Mouse (Mus musculus): ENCODE measurements around the gene Ets1.

DNA sequence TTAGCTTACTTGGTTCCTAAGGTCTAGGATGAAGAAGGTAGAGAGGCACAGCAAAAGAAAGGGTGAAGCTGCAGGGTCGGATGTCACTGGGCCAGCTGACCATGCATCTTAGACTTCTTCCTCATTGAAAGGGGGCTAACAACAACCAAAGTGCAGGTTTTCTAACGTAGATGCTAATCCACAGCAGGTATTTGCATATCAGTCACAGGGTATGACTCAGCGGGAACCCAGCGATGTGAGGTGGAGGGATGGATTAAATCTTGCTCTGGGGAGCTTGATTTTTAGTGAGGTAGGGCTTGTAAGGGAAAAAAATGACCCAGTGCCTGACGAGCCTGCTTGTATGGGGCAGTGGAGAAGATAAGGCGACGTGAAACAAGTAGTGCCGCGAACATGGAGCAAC lies 9.5 kb downstream of the Ets1 start:
- TF ChIP-seq CTCF (IDR thresholded peaks at IDR 0.05; ENCODE audit: low read depth, low read length) (no peak), TAL1 (conservative IDR thresholded peaks at IDR 0.05; ENCODE audit: low read depth, low read length) (no peak), GATA1 (IDR thresholded peaks at IDR 0.05; ENCODE audit: borderline replicate concordance, low read length) (no peak), POLR2AphosphoS5 (IDR thresholded peaks at IDR 0.05; ENCODE audit: insufficient replicate concordance, low read depth, low read length) (no peak), GATA2 (IDR thresholded peaks at IDR 0.05; ENCODE audit: borderline replicate concordance, low read depth, low read length) (no peak)

Data from G1E (cell line).